Mouse (Mus musculus): ENCODE results near the gene March5.

DNA sequence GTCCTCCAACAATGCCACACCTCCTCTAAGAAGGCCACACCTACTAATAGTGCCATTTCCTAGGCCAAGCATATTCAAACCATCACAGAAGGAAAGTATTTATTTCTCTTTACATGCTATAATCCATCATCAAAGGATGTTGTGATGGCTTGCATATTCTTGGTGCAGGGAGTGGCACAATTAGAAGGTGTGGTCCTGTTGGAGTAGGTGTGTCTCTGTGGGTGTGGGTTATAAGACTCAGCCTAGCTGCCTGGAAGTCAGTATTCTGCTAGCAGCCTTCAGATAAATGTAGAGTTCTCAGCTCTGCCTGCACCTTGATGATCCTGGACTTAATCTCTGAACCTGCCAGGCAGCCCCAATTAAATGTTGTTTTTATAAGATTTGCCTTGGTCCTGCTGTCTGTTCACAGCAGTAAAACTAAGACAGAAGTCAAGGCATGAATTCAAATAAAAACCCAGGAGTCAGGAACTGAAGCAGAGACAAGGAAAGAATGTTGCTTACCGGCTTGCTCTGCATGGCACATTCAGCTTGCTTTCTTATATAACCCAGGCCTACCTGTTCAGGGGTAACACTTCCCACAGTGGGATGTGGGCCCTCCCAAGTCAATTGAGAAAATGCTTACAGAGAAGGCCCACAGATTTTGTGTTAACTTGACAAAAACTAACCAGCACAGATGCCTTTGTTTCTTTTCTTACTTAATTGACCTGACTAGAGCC lies 9.0 kb upstream of the March5 start:
- TF ChIP-seq POLR2A (IDR thresholded peaks at IDR 0.05; ENCODE audit: low read depth, low read length) (no peak), CTCF (conservative IDR thresholded peaks at IDR 0.05; ENCODE audit: insufficient read depth, insufficient read length, low read depth, low read length) (no peak)

Measured in kidney, adult 2 months (tissue).